Mouse (Mus musculus) urinary bladder, adult 18-20 months (tissue): ENCODE measurements around the gene Chaf1a.
"Not testable (repeated sequence)": the region's sequence is repeated elsewhere in the genome, so short reads cannot be mapped to it uniquely, and the experiment has no call there.

Experiments
- DNase-seq, 2 experiments: peaks; one replicate each; pipeline ENCODE4 v3.0.0; 2022; ENCODE audit warnings: low spot score in 2 of 2, mixed read lengths in 2 of 2

Gene Chaf1a

GRCm38 (mm10) chr17:56092312-56092711 lies 52.1 kb downstream of the Chaf1a start:
- DNase-seq: no peak

- peak; percentile 66 for DNase-seq
These were observed 52.6 kb downstream of the Chaf1a start for GRCm38 (mm10) chr17:56092794-56093193.

GRCm38 (mm10) chr17:56096883-56097282 lies 56.6 kb downstream of the Chaf1a start:
- DNase-seq: no peak

- no peak for DNase-seq
These were observed 57.9 kb downstream of the Chaf1a start for GRCm38 (mm10) chr17:56098180-56098579.

GRCm38 (mm10) chr17:56098711-56099572 lies 58.7 kb downstream of the Chaf1a start:
- DNase-seq: no peak

- no peak for DNase-seq
These were observed 60.6 kb downstream of the Chaf1a start for GRCm38 (mm10) chr17:56100811-56101210.

- no peak for DNase-seq
These were observed 61.9 kb downstream of the Chaf1a start for GRCm38 (mm10) chr17:56102158-56102557.

- no peak for DNase-seq
These were observed 62.7 kb downstream of the Chaf1a start for GRCm38 (mm10) chr17:56102927-56103326.

GRCm38 (mm10) chr17:56103465-56104285 lies 63.4 kb downstream of the Chaf1a start:
- no peak for DNase-seq

- not testable (repeated sequence) for DNase-seq
These were observed 64.6 kb downstream of the Chaf1a start for GRCm38 (mm10) chr17:56104821-56105220.

GRCm38 (mm10) chr17:56106436-56106835 lies 66.2 kb downstream of the Chaf1a start:
- DNase-seq: not testable (repeated sequence)

- DNase-seq: no peak
These were observed 66.7 kb downstream of the Chaf1a start for GRCm38 (mm10) chr17:56106981-56107380.

GRCm38 (mm10) chr17:56107736-56108135 lies 67.5 kb downstream of the Chaf1a start:
- no peak for DNase-seq

- peak in 1 of 2 experiments; percentile 34 for DNase-seq
These were observed 68.2 kb downstream of the Chaf1a start for GRCm38 (mm10) chr17:56108334-56109044.

- DNase-seq: peak in 1 of 2 experiments; percentile 72
These were observed 69.2 kb downstream of the Chaf1a start, which contains the start of gene Plin4 for GRCm38 (mm10) chr17:56109219-56110051. TSS of gene Plin4 (minus strand) at chr17:56109803.

- DNase-seq: no peak
These were observed 70.3 kb downstream of the Chaf1a start for GRCm38 (mm10) chr17:56110571-56110970.

GRCm38 (mm10) chr17:56111021-56111420 lies 70.8 kb downstream of the Chaf1a start:
- DNase-seq: no peak

GRCm38 (mm10) chr17:56111864-56112263 lies 71.6 kb downstream of the Chaf1a start:
- no peak for DNase-seq

GRCm38 (mm10) chr17:56112743-56113142 lies 72.5 kb downstream of the Chaf1a start:
- DNase-seq: no peak

- no peak for DNase-seq
These were observed 76.0 kb downstream of the Chaf1a start for GRCm38 (mm10) chr17:56116193-56116592.

- DNase-seq: peak in 1 of 2 experiments; percentile 58
These were observed 77.0 kb downstream of the Chaf1a start, which contains the start of gene Plin5 for GRCm38 (mm10) chr17:56117251-56117710. TSS of gene Plin5 (minus strand) at chr17:56117596.
